Mouse (Mus musculus) ES-E14 (cell line): ENCODE results near the gene Dnajb12. TPM values are rescaled to one million over a fixed set of nuclear protein-coding genes. Genes with fewer than 3 reads are reported as not detected.

Source experiments
- DNase-seq: peaks from one replicate; pipeline ENCODE4 v3.0.0-alpha.2; 2013; ENCODE audit warnings: low read depth, low spot score
- H3K27ac ChIP-seq: 2 replicates; pipeline ENCODE4 v1.5.1; 2012; ENCODE audit warnings: low read depth, mild to moderate bottlenecking, low read length, moderate library complexity, mixed read lengths; ENCODE audit not compliant: poor library complexity, insufficient read depth, severe bottlenecking
- H3K36me3 ChIP-seq: 2 replicates; pipeline ENCODE4 v1.6.1; 2012; ENCODE audit warnings: mild to moderate bottlenecking, low read length, moderate library complexity, mixed read lengths; ENCODE audit not compliant: control insufficient read depth, poor library complexity, insufficient read depth, severe bottlenecking
- H3K4me1 ChIP-seq, 2 experiments: fragments of 150-350 bp in 1 of 2; sonication (generic) in 1 of 2; 2 replicates each; pipeline ENCODE4 v1.6.1; 2012; ENCODE audit warnings: low read length in 2 of 2, mild to moderate bottlenecking in 1 of 2, mixed read lengths in 1 of 2; ENCODE audit not compliant: control insufficient read depth in 2 of 2, insufficient read depth in 2 of 2, poor library complexity in 1 of 2
- H3K4me3 ChIP-seq, 2 experiments: fragments of 150-350 bp in 1 of 2; sonication (generic) in 1 of 2; 2 replicates each; pipeline ENCODE4 v1.5.1; 2012; ENCODE audit warnings: low read length in 2 of 2, low read depth in 1 of 2, mild to moderate bottlenecking in 1 of 2, mixed read lengths in 1 of 2; ENCODE audit not compliant: insufficient read depth in 1 of 2, poor library complexity in 1 of 2, severe bottlenecking in 1 of 2
- H3K9ac ChIP-seq: 2 replicates; pipeline ENCODE4 v1.6.1; 2012; ENCODE audit warnings: low read depth, mild to moderate bottlenecking, low read length, mixed read lengths; ENCODE audit not compliant: poor library complexity, insufficient read depth, severe bottlenecking
- H3K9me3 ChIP-seq: fragments of 150-350 bp; sonication (generic); 2 replicates; pipeline ENCODE4 v1.6.1; 2012; ENCODE audit warnings: low read depth, mild to moderate bottlenecking, low read length; ENCODE audit not compliant: control insufficient read depth, insufficient read depth
- CHD2 ChIP-seq: IDR thresholded peaks from 2 replicates; pipeline ENCODE4 v1.6.1; 2014; ENCODE audit warnings: mild to moderate bottlenecking, low read depth, low read length, inconsistent platforms
- HCFC1 ChIP-seq: IDR thresholded peaks from 2 replicates; pipeline ENCODE4 v1.6.1; 2012; ENCODE audit warnings: low read length, inconsistent platforms, borderline replicate concordance; ENCODE audit not compliant: insufficient read depth
- MAFK ChIP-seq: IDR thresholded peaks from 2 replicates; pipeline ENCODE4 v1.6.1; 2014; ENCODE audit warnings: mild to moderate bottlenecking, low read depth, low read length, inconsistent platforms; ENCODE audit not compliant: insufficient read depth
- ZC3H11A ChIP-seq: IDR thresholded peaks from 2 replicates; pipeline ENCODE4 v1.6.1; 2012; ENCODE audit warnings: low read depth, mild to moderate bottlenecking, inconsistent platforms, low read length, borderline replicate concordance
- ZNF384 ChIP-seq: IDR thresholded peaks from 2 replicates; pipeline ENCODE4 v1.6.1; 2012; ENCODE audit warnings: low read depth, low read length, inconsistent platforms
- in situ Hi-C, 2 experiments: fragments of 600-800 bp; cut with MboI; formaldehyde crosslinking; loops; one replicate each; pipeline ENCODE4 v1.15.1; 2025; ENCODE audit warnings: low sequenced_read_pairs in 2 of 2, inconsistent platforms in 1 of 2; ENCODE audit not compliant: unreplicated experiment in 2 of 2
- total RNA-seq: library from RNA; depleted of rRNA; stranded (reverse); fragments of 300-350 nt; gene quantifications from 2 replicates; pipeline ENCODE4 v1.2.3, GENCODE M21; 2012

Dnajb12 gene
- total RNA-seq, 1 experiment, result 38.2 TPM

DNA sequence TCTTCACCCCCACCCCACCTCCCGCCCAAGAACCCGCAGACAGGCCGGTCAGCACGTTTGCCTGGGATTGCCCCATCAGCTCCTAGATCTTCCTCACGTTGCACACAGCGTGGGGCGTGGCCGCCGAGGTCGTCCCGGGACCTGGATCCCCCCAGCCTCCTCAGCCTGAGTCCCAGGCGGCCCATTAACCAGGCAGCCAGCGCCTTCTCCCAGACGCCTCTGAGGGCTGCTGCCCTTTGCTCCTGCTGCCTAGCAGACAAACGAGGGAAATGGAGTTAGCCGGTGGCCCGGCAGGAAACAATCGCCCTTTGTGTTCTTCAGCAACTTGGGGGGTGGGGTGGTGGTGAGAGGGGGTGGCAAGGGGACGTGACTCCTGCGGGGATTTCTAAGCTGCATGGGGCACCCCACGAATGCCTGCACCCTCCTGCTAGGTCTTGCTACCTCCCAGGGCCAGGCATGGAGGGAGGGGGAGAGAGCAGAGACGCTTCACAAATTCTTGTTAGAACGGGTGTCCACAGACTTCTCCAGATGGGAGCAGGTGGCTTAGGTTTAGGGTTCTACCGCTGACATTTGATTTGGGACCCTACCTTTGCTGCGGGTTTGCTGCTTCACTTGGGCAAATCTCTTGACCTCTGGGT, 32.3 kb downstream of the Dnajb12 start:
- no peak for DNase-seq
- in situ Hi-C loops, result no loop called here
- H3K4me1 ChIP-seq, result peaks cover 16 to 47% of the 10 kb centered on the region in 2 experiments; a peak in 3 of 4 replicates
- no peak overlapping the region for H3K27ac ChIP-seq
- no peaks in the 10 kb centered on the region for H3K36me3 ChIP-seq
- H3K4me3 ChIP-seq, result peak overlapping the region; percentile 41 to 52
- TF ChIP-seq ZC3H11A (no peak), MAFK (no peak), ZNF384 (no peak), CHD2 (no peak), HCFC1 (no peak)
- no peaks in the 10 kb centered on the region for H3K9me3 ChIP-seq
- peak overlapping the region; percentile 7; the same call in 1 of the 2 replicates for H3K9ac ChIP-seq

DNA sequence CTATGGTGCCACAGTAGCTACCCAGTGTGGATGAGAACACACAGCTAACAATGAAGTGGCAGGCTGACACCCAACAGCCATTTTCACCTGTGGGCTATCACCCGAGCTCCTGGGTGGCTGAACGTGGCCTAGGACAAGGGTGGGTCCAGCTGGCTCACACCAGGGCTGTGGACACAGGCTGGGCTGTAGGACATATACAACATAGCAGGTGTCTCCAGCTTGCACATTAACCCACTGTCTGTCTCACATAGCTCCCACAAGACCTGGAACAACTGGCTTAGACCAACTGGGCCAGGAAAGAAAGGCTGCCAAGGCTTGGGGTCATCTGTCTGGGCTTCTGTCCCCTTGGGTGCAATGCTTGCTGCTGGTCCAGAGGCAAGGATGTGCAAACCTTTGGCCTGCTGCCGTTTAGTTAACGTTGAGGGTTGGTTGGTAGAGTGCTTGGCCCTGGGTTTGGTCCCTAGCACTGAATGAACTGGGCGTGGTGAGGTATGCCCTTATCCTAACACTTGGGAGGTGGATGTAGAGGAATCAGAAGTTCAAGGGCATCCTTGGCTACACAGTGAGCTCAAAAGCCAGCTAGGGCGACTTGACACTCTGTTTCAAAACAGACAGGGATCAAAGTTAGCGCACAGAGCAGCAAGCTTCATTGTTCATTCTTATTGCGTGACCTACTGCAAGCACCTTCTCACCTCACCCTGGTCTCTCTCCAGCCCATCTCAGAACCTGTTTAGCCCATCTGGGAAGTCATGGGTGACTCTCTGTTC, 36.0 kb downstream of the Dnajb12 start:
- no peak overlapping the region for H3K27ac ChIP-seq
- DNase-seq, result no peak
- no peak overlapping the region for H3K9ac ChIP-seq
- H3K36me3 ChIP-seq, result no peaks in the 10 kb centered on the region
- in situ Hi-C loops, result no loop called here
- peaks cover 14 to 37% of the 10 kb centered on the region in 2 experiments; a peak in 3 of 4 replicates for H3K4me1 ChIP-seq
- TF ChIP-seq HCFC1, result no peak
- no peak for TF ChIP-seq ZC3H11A
- no peak for TF ChIP-seq ZNF384
- TF ChIP-seq MAFK, result no peak
- no peak for TF ChIP-seq CHD2
- H3K9me3 ChIP-seq, result no peaks in the 10 kb centered on the region
- H3K4me3 ChIP-seq, result no peak overlapping the region

DNA sequence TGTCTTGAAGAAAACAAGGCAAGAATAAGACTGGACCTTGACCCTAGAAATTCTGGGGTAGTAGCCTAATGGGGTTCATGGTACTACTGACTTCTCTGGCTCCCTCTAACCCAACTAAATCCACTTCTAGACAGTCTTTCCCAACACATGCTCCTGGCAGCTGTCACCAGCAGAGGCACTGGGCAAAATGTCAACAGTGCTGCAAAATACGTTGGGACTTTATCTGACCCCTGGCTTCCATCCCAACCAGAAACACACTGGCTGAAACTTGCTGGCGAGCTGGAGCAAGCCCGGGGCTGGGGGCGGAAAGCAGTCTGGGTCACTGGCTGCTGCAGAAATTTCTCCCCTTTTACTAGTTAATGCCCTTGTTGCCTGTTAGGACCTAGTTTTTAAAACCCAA, 36.8 kb downstream of the Dnajb12 start:
- peak overlapping the region; percentile 55; the same call in 1 of the 2 replicates for H3K9ac ChIP-seq

DNA sequence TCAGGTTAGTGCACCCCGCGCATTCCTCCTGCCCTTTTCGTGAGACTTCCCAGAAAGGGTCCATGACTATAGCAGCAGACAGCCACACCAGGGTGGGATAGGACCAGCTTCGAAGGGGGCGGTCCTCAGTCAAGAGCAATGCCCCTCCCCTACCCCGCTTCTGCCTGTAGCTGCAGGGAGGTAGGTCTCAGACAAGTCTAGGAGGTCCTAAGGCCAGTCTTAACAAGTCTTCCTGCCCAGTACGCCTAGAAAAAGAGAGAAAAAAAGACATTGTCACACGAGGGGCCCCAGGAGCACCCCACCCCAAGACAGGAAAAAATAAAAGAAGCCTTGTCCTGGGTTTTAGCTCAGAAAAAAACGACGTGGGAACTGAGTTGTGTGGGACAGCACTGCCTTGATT, 37.3 kb downstream of the Dnajb12 start:
- peak overlapping the region; percentile 20 to 61; a peak in 3 of 4 replicates for H3K4me3 ChIP-seq

More for the DNA sequence above, 36.8 kb downstream of the Dnajb12 start:
- in situ Hi-C loops, result no loop called here
- Histone ChIP-seq H3K4me1 (peaks cover 12 to 35% of the 10 kb centered on the region in 2 experiments; a peak in 3 of 4 replicates), H3K9me3 (no peaks in the 10 kb centered on the region), H3K4me3 (peak overlapping the region in 1 of 2 experiments; percentile 61; a peak in 1 of 4 replicates), H3K36me3 (no peaks in the 10 kb centered on the region), H3K27ac (0 out of 2 replicates have a peak overlapping the region, but pooled peaks have one; percentile 43)
- DNase-seq, result no peak
- TF ChIP-seq MAFK, result no peak
- TF ChIP-seq HCFC1, result no peak
- TF ChIP-seq ZNF384, result no peak
- no peak for TF ChIP-seq ZC3H11A
- no peak for TF ChIP-seq CHD2

More for the DNA sequence above, 37.3 kb downstream of the Dnajb12 start:
- no peaks in the 10 kb centered on the region for H3K36me3 ChIP-seq
- in situ Hi-C loops, result no loop called here
- no peak for DNase-seq
- H3K9me3 ChIP-seq, result no peaks in the 10 kb centered on the region
- H3K9ac ChIP-seq, result peak overlapping the region; percentile 68; the same call in 1 of the 2 replicates
- peak overlapping the region; percentile 46; the same call in 1 of the 2 replicates for H3K27ac ChIP-seq
- H3K4me1 ChIP-seq, result peaks cover 12 to 36% of the 10 kb centered on the region in 2 experiments; a peak in 3 of 4 replicates
- TF ChIP-seq ZC3H11A (no peak), HCFC1 (no peak), MAFK (no peak), CHD2 (no peak), ZNF384 (0 out of 2 replicates have a peak, but pooled peaks have one; percentile 13)
